Mouse (Mus musculus) NIH3T3 (cell line): ENCODE data around the gene Slc25a38.
A peak's percentile ranks its signal among the peaks of the same experiment; 100 is the strongest.

Source experiments
- DNase-seq: peaks from one replicate; pipeline ENCODE4 v3.0.0-alpha.2; 2012; ENCODE audit warnings: low read depth

The Slc25a38 gene

DNA sequence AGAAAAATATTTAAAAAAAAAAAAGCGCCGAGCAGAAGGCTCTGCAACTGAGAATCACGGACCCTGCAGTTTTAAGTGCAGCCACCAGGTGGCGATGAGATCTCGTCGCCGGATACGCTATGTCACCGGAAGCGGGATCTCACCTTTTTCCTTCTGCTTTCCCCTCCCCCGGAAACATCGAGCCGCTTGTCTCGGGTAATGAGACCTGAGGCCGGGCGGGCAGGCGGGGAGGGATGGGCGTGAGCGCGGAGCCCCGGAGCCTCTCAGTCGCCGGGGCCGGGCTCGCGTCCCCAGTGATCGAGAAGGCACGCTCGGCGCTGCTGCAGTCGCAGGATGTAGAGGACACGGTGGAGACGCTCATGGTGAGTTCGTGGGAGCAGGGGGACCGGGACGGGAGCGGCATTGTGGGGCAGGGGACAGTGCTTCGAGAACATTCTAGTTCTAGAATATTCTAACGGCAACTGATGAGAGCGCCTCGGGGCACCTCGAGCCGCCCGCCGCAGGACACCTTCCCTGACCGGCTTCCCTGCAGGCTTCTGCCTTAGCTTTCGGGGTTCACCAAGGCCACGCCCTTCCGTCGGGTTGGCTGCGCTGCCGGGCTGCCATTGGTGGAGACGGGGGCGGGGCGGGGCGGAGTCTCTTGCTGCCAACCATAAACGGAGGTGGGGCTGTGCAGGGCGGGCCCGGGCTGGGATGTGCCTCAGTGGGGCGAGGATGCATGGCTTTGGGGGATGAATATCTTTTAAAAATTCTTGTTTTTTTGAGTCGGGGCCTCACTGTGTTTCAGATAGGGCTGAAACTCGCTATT lies at the start of gene Slc25a38:
Gene Slc25a38 (plus strand): TSS at position 164 of the 808 bp plus-strand sequence.
- peak; percentile 95 for DNase-seq

- peak; percentile 20 for DNase-seq
Measured at GRCm38 (mm10) chr9:120064317-120064716, 45.9 kb upstream of the Slc25a38 start.

- DNase-seq = no peak
Measured at GRCm38 (mm10) chr9:120067609-120068008, 42.6 kb upstream of the Slc25a38 start.

DNA sequence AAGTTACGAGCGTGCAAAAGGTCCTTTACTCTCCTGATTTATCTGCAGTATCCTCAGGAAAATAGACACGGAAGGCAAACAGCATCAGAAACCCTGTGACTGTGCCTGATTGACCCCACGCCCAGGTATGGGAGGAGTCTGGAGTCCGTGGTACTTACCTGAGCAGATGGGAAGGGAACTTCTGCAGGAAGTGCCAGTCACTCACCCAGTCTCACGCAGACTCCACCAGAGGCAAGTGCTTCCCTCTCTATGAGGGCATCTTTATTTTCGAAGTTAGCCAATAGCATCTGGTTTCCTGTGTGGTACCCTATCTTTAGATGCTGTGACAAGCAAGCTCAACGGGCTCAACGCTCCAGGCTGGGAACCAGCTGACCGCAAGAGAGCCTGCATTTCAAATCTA lies 42.1 kb upstream of the Slc25a38 start:
- no peak for DNase-seq

DNA sequence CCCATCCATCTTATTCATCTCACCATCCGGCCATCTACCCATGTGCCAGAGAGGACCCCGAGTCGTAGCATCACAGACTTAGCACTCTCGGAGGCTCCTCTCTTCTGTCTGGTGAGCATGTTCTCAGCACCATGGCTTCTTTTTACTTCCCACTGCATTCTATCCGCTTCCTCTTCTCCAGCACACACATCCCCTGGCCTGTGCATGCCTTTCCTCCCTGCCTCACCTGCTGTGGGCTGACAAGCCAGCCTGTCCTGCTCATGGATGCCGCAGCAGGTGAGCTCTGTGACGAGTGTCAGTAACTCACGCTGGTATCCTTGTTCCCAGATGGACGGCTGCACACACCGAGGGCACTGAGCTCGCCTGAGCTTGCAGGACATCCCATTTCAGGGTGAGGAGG lies 40.4 kb upstream of the Slc25a38 start, which contains the start of gene Cx3cr1:
Gene Cx3cr1 (minus strand): TSS at position 101 of the 400 bp plus-strand sequence.
- DNase-seq = no peak

DNA sequence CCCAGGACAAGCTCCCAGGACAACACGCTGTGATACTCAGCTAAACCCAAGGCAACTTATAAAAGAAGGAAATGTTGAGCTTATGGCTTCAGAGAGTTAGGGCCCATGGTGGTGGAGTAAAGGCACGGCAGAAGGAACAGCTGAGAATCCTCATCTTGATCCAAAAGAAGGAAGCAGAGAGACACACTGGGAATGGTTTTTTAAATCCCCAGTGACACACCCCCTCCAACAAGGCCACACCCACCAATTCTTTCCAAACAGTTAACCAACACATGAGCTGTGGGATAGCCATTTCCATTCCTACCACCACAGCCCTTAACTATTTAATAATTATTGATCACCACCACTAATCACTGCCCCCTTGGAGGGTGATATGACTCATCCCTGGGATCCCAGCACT lies 38.9 kb upstream of the Slc25a38 start:
- no peak for DNase-seq

- DNase-seq = peak; percentile 83
Measured at GRCm38 (mm10) chr9:120073169-120073568, 37.0 kb upstream of the Slc25a38 start.

GRCm38 (mm10) chr9:120074516-120074915 lies 35.7 kb upstream of the Slc25a38 start:
- DNase-seq = no peak

- DNase-seq = no peak
Measured at GRCm38 (mm10) chr9:120078241-120078640, 31.9 kb upstream of the Slc25a38 start.

DNA sequence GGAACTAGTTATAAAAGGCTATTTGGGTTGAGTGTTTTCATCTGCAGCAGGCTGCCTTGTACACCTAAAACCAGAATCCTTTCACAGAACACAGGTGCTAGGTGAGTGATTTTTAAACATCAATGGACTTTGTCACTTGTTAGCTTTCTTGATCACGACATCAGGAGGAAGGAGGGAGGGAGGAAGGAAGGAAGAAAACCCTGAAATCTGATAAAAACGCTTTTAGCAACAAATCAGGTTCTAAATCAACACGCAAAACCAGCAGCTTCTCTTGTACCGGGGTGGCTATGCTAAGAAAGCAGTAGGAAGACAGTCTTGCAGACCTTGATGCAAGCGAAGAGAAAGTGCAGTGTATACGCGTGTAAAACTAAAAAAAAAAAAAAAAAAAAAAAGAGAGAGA lies 30.3 kb upstream of the Slc25a38 start:
- no peak for DNase-seq

GRCm38 (mm10) chr9:120080546-120081108 lies 29.5 kb upstream of the Slc25a38 start:
- DNase-seq = peak; percentile 21

GRCm38 (mm10) chr9:120081247-120081646 lies 28.9 kb upstream of the Slc25a38 start:
- no peak for DNase-seq

DNA sequence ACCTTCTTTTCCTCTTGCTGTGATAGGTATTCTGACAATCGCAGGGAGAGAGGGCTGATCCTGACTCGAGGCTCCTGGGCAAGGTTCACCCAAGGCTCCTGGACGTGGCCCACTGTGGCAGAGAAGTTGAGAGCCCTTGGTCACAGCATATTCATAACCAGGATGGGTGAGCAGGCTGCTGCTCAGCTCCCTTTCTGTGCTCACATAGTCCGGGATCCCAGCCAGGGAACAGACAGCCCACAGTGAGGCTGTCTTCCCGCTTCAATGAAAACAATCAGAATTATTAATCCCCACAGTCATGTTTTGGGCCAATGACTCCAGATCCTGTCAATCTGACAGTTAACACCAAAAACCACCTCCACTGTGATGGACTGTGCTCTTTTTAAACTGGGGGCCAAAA lies 28.2 kb upstream of the Slc25a38 start:
- DNase-seq = no peak

DNA sequence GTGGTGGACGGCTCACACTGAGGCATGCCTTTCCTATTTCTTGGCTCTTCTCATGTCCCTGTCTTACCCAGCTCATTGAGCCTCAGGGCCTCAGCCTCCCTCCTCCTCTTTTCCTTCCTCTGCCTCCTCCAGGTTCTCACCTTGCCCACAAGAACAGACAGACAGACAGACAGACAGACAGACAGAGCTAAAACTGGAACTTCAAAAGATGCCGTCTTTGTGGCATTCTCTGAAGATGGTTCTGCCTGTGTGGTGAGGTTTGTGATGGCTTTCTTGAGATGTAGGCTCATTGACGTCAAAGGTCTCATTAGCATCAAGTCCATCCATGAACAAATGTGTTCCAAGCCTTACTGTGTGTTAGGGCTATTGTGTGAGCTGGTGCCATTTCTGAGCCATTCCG lies 27.5 kb upstream of the Slc25a38 start:
- DNase-seq = no peak

GRCm38 (mm10) chr9:120083158-120083894 lies 26.8 kb upstream of the Slc25a38 start:
- no peak for DNase-seq

GRCm38 (mm10) chr9:120084406-120084805 lies 25.8 kb upstream of the Slc25a38 start:
- no peak for DNase-seq

DNA sequence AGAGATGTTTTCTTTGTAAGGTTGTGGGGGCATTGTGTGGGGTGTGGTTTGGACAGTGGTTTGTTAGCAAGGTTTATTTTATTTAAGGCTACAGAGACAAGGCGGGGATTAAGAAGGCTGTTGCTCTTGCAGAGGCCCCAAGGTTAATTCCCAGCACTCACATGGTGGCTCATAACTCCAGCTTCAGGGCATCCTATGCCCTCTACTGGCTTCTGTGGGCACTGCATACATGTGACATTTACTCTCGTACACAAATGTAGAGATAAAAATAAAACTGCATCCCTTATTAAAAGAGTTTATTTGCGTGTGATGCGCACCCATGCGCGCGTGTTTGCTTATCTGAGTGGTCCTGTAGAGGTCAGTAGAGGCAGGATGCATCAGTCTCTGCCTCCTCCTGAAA lies 21.0 kb upstream of the Slc25a38 start:
- DNase-seq = no peak

- DNase-seq = no peak
Measured at GRCm38 (mm10) chr9:120091086-120091485, 19.1 kb upstream of the Slc25a38 start.

DNA sequence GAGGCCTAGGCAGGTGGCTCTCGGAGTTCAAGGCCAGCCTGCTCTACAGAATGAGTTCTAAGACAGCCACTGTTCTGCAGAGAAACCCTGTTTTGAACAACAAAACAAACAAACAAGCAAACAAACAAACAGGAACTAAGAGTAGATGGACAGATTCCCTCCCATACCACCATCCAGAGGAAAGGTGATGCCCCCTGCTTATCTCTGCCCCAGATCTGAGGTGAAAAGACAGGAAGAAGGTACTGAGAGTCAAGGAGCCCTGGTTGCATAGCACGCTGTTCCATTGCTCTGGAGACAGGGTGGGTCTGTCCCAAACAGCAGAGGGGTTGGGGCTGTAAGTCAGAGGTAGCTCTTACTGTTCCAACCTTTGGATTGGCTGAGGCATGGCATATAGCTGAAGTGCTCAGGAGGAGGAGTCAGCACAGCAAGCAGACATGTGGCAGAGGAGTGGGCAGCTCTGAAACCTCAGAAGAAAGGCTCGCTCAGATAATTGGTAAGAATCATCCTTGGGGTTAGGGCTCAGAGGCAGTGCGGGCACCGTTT lies 18.4 kb upstream of the Slc25a38 start, which contains the start of gene Ccr8:
Gene Ccr8 (plus strand): TSS at position 419 of the 543 bp plus-strand sequence.
- DNase-seq = no peak

- DNase-seq = no peak
Measured at GRCm38 (mm10) chr9:120093701-120094100, 16.5 kb upstream of the Slc25a38 start.

DNA sequence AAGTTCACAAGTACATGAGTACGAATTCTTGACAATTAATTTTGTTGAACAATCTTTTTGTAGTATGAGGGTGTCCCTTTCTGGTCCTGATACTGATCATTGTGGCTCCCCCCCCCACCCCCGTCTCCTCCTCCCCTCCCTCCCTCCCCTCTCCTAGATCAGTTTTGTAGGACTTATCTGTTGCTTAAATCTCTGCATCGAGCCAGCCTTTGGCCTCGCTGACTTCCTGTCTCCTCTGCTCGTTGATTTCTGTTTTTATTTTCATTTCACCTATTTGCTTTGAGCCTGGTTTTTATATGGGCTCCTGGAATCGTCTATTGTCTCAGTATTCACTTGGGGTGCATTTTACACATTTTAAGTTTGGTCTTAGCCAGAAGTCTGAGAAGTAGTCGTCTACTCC lies 14.3 kb upstream of the Slc25a38 start:
- DNase-seq = no peak

DNA sequence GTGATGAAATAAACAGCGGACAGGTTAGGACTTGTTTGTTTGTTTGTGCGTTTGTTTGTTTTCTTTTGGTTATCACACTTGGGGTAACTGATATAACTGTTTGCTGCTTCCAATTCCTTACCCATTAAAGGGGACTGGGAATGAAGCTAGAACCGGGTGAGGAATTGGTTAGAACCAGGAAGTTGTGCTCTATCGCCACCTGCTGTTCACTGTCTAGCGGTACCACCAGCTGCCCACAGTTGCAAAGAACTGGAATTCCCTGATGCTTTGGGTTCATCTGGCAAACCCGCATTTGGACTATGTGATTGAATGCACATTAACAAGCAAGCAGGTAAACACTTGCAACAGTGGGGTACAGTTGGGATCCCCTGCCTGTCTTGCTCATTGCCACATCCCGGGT lies 11.5 kb upstream of the Slc25a38 start:
- peak; percentile 79 for DNase-seq

- no peak for DNase-seq
Measured at GRCm38 (mm10) chr9:120099304-120099703, 10.9 kb upstream of the Slc25a38 start.
